Mouse (Mus musculus) liver, postnatal 0 days (tissue): ENCODE measurements around the gene Shld1. TPM values are rescaled to one million over a fixed set of nuclear protein-coding genes. Genes with fewer than 3 reads are reported as not detected.

Experiments
- ATAC-seq: fragments of 200-750 bp; cut with Nextera tagmentation; 2 replicates; pipeline ENCODE4 v1.8.0; 2017; ENCODE audit warnings: mild to moderate bottlenecking, moderate library complexity
- DNase-seq: peaks from one replicate; pipeline ENCODE4 v3.0.0-alpha.2; 2016
- H3K27ac ChIP-seq: fragments of 300-500 bp; sonication (generic); 2 replicates; pipeline ENCODE4 v1.5.1; 2014; ENCODE audit warnings: antibody characterized with exemption, moderate library complexity, mild to moderate bottlenecking, low read depth
- H3K27me3 ChIP-seq: fragments of 300-500 bp; sonication (generic); 2 replicates; pipeline ENCODE4 v1.6.1; 2014; ENCODE audit warnings: low read length, control low read depth, mixed read lengths; ENCODE audit not compliant: insufficient read depth
- H3K36me3 ChIP-seq: fragments of 300-500 bp; sonication (generic); replicated peaks from 2 replicates; pipeline ENCODE4 v1.6.1; 2014; ENCODE audit warnings: mild to moderate bottlenecking, control low read depth, low read length, moderate library complexity, mixed read lengths; ENCODE audit not compliant: insufficient read depth
- H3K4me1 ChIP-seq: fragments of 300-500 bp; sonication (generic); 2 replicates; pipeline ENCODE4 v1.6.1; 2014; ENCODE audit warnings: antibody characterized with exemption, mild to moderate bottlenecking, control low read depth; ENCODE audit not compliant: insufficient read depth
- H3K4me2 ChIP-seq: fragments of 300-500 bp; sonication (generic); 2 replicates; pipeline ENCODE4 v1.6.1; 2014; ENCODE audit warnings: low read depth, mild to moderate bottlenecking, low read length, moderate library complexity, mixed read lengths
- H3K4me3 ChIP-seq: fragments of 300-500 bp; sonication (generic); 2 replicates; pipeline ENCODE4 v1.5.1; 2014; ENCODE audit warnings: low read depth, low read length
- H3K9ac ChIP-seq: fragments of 300-500 bp; sonication (generic); replicated peaks from 2 replicates; pipeline ENCODE4 v1.6.1; 2014; ENCODE audit warnings: mild to moderate bottlenecking, moderate library complexity
- H3K9me3 ChIP-seq: fragments of 300-500 bp; sonication (generic); 2 replicates; pipeline ENCODE4 v1.6.1; 2016; ENCODE audit warnings: mild to moderate bottlenecking, control low read depth, low read length, mixed read lengths
- CTCF ChIP-seq: sonication (generic); IDR thresholded peaks from 2 replicates; pipeline ENCODE4 v1.5.1; 2016; ENCODE audit warnings: antibody characterized with exemption, low read depth
- EP300 ChIP-seq: IDR thresholded peaks from 2 replicates; pipeline ENCODE4 v1.6.1; 2016; ENCODE audit warnings: antibody characterized with exemption, low read depth, mild to moderate bottlenecking
- WGBS: fragments of 180-500 bp; shearing (Covaris S2); extraction: QIAGEN DNeasy Blood & Tissue Kit; methylation state at CpG from one replicate; pipeline ENCODE4 v1.1.7; 2014; ENCODE audit not compliant: insufficient replicate concordance; 5-methylcytosine and 5-hydroxymethylcytosine counted together
- polyA plus RNA-seq: library from polyadenylated mRNA; unstranded; fragments of >200 nt; fragmentation: Nextera tagmentation; extraction: Ambion mirVana; gene quantifications from 2 replicates; pipeline ENCODE4 v1.2.1, GENCODE M21; 2015

Gene Shld1
- polyA plus RNA-seq, 1 experiment from 2014 or later = 9.5 TPM

DNA sequence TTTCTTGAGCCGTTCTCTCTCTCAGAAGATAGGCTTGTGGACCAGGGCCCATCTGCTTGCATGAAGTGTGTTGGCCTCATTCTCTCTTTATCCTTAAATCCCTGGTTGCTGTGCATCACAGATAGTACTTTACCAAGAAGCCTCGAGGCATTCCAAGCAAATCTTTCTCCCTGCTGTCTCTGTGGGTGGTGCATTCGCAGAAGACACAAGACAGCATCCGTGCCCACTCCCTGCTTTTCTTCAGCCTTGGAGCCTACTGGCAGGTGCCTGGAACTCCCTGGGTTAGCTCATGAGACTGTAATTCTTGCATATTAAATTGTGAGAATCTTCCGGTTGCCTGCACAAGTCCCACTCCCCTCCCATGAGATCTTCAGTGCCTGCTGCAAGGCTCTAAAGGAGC is 71.2 kb downstream of the Shld1 start:
- no peak overlapping the region for H3K27ac ChIP-seq
- WGBS = 70% methylated on average over 5 of the region's 5 CpGs
- TF ChIP-seq CTCF (no peak), EP300 (no peak)

DNA sequence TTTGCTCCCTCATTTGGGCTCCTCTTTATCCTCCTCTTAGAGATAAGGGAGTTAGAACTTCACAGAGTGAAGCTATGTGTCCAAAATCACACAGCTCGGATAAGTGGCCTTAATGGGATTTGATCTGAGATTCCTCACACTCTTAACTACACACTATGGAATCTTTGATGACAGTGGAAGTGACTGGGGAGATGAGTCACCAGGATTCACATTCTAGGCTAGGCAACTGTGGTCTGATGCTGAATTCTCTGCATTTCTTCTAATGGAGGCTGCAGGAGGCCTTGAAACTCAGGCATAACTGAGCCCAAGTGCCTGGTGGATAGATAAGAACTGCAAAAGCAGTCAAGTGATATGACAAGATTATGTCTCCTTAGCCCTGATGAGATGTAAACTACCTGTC is 84.1 kb downstream of the Shld1 start:
- 36% methylated on average over 1 of the region's 1 CpGs for WGBS
- TF ChIP-seq CTCF (no peak), EP300 (no peak)
- DNase-seq = no peak

More for the DNA sequence above, 71.2 kb downstream of the Shld1 start:
- no peak for ATAC-seq
- Histone ChIP-seq H3K4me3 (no peak overlapping the region), H3K4me1 (no peaks in the 10 kb centered on the region), H3K9me3 (no peaks in the 10 kb centered on the region), H3K4me2 (no peak overlapping the region), H3K9ac (no peak overlapping the region), H3K27me3 (no peaks in the 10 kb centered on the region), H3K36me3 (no peaks in the 10 kb centered on the region)
- DNase-seq = no peak

DNA sequence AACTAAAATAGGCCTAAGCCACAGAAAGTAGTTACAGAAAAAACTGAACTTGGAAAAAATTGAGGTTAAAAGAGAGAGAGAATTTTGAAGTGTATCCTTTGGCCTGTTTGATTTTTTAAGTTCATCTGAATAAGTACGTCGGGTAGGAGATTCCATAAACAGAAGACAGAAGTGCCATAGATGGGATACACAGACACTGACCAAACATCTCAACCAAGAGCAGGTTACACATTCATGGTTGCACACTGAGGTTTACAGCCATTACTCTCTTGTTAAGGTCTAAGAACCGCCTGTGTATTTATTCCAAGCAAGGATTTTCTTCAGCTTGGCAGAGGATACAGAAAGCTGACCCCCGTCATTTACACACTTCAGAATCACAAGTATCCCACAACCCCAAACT is 94.2 kb downstream of the Shld1 start, which contains the start of gene Chgb:
Gene Chgb, plus strand, starts transcription at position 301 of the 400 bp plus-strand sequence.
- Histone ChIP-seq H3K27me3 (peaks cover 12% of the 10 kb centered on the region), H3K4me2 (peak within 1 kb of the TSS; percentile 62), H3K36me3 (no peaks in the 10 kb centered on the region), H3K27ac (no peak within 1 kb of the TSS), H3K9ac (no peak within 1 kb of the TSS), H3K9me3 (no peaks in the 10 kb centered on the region), H3K4me3 (peak within 1 kb of the TSS; percentile 34), H3K4me1 (0 out of 2 replicates have a peak, but pooled peaks cover 3% of the 10 kb centered on the region)
- DNase-seq (no peak), ATAC-seq (no peak)
- no peak for TF ChIP-seq EP300
- no peak for TF ChIP-seq CTCF
- 16% methylated on average over 4 of the region's 4 CpGs for WGBS

More for the DNA sequence above, 84.1 kb downstream of the Shld1 start:
- Histone ChIP-seq H3K4me3 (no peak overlapping the region), H3K27me3 (no peaks in the 10 kb centered on the region), H3K27ac (no peak overlapping the region), H3K4me2 (no peak overlapping the region), H3K9ac (no peak overlapping the region), H3K4me1 (no peaks in the 10 kb centered on the region), H3K36me3 (no peaks in the 10 kb centered on the region), H3K9me3 (no peaks in the 10 kb centered on the region)
- ATAC-seq = no peak

DNA sequence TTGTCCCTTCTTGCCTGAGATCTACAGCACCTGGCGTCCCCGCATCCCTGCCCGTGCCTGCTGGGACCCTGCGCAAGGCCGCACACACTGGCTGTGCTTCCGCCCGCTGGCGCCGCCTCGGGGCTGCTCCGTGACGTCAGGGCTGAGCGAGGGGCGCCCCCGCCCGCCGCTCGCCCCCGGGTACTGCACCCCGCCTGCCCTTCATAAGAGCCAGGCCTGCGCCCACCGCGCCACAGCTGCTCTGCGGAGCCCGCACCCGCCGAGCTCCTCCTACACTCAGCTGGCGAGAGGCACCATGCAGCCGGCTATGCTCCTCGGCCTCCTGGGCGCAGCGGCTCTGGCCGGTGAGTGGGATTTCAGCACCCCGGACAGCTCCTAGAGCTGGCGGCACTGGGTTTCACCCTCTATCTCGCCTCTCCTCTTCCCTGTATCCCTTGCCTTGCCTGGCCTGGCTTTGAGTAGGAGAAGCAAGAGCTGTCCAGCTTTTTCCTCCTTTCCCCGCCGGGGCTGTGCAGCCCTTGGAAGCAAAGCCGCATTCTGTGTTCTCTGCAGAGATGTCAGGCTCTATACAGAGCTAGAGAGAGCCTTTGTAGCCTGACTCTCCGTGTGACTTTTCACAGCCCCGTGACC is 94.8 kb downstream of the Shld1 start:
- TF ChIP-seq CTCF = no peak
- TF ChIP-seq EP300 = no peak
- 1% methylated on average over 34 of the region's 41 CpGs for WGBS
- peak overlapping the region; percentile 62 for H3K4me2 ChIP-seq
- 0 out of 2 replicates have a peak, but pooled peaks cover 3% of the 10 kb centered on the region for H3K4me1 ChIP-seq
- H3K4me3 ChIP-seq = peak overlapping the region; percentile 34
- ATAC-seq (peak; percentile 82), DNase-seq (peak; percentile 89)
- H3K27ac ChIP-seq = no peak overlapping the region
- peaks cover 12% of the 10 kb centered on the region for H3K27me3 ChIP-seq
- no peaks in the 10 kb centered on the region for H3K36me3 ChIP-seq
- H3K9ac ChIP-seq = no peak overlapping the region
- H3K9me3 ChIP-seq = no peaks in the 10 kb centered on the region

DNA sequence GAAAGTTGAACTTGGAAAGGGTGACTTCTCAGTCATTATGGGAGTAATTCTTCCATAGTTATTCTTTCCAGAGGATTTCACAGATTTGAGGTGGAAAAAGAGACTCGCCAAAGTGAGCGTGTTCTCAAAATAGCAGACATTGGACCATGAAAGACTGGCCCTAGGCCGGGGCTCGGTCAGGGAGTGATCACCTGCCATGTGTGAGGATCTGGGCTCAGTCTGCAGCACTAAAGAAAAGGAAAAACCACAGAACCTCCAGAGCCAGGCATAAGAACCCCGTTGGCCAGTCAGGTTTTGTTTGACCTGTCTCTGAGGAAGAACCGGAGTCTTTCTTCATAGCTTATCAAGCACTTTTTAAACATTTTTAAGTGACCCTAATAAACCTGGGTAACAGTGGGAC is 97.3 kb downstream of the Shld1 start:
- Histone ChIP-seq H3K9me3 (no peaks in the 10 kb centered on the region), H3K9ac (no peak overlapping the region), H3K36me3 (no peaks in the 10 kb centered on the region), H3K4me1 (0 out of 2 replicates have a peak, but pooled peaks cover 3% of the 10 kb centered on the region), H3K27ac (no peak overlapping the region), H3K27me3 (peaks cover 12% of the 10 kb centered on the region), H3K4me3 (no peak overlapping the region), H3K4me2 (no peak overlapping the region)
- DNase-seq (no peak), ATAC-seq (no peak)
- 65% methylated on average over 6 of the region's 6 CpGs for WGBS
- TF ChIP-seq EP300 (no peak), CTCF (no peak)

DNA sequence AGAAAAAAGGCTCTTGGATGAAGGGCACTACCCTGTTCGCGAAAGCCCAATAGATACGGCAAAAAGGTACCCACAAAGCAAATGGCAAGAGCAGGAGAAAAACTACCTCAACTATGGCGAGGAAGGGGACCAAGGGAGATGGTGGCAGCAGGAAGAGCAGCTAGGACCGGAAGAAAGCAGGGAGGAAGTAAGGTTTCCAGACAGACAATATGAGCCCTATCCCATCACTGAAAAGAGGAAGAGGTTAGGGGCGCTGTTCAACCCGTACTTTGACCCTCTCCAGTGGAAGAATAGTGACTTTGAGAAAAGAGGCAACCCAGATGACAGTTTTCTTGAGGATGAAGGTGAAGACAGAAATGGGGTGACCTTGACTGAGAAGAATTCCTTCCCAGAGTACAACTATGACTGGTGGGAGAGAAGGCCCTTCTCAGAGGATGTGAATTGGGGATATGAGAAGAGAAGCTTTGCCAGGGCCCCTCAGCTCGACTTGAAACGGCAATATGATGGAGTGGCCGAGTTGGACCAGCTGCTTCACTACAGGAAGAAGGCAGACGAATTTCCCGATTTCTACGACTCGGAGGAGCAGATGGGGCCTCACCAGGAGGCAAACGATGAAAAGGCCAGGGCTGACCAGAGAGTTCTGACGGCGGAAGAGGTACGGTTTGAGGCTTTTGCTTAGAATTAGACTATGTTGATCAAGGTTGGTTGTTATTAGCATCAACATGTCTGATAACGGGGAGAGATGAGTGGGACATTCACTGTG is 106.9 kb downstream of the Shld1 start:
- no peaks in the 10 kb centered on the region for H3K9me3 ChIP-seq
- no peaks in the 10 kb centered on the region for H3K4me1 ChIP-seq
- no peaks in the 10 kb centered on the region for H3K36me3 ChIP-seq
- DNase-seq (no peak), ATAC-seq (no peak)
- WGBS = 73% methylated on average over 19 of the region's 19 CpGs
- H3K27ac ChIP-seq = no peak overlapping the region
- H3K4me3 ChIP-seq = no peak overlapping the region
- TF ChIP-seq CTCF (no peak), EP300 (no peak)
- no peaks in the 10 kb centered on the region for H3K27me3 ChIP-seq
- no peak overlapping the region for H3K4me2 ChIP-seq
- H3K9ac ChIP-seq = no peak overlapping the region
